Mouse (Mus musculus) C2C12 (cell line): ENCODE results near the gene Camta2. TPM values are rescaled to one million over a fixed set of nuclear protein-coding genes. Genes with fewer than 3 reads are reported as not detected.

Experiments
- H3K27me3 ChIP-seq: one replicate; pipeline ENCODE4 v1.6.1; 2011; ENCODE audit not compliant: control insufficient read depth, insufficient read depth, insufficient read length
- H3K36me3 ChIP-seq: one replicate; pipeline ENCODE4 v1.6.1; 2011; ENCODE audit not compliant: control insufficient read depth, insufficient read depth
- H3K4me3 ChIP-seq: one replicate; pipeline ENCODE4 v1.5.1; 2011; ENCODE audit warnings: mild to moderate bottlenecking, control low read depth; ENCODE audit not compliant: poor library complexity, insufficient read depth, severe bottlenecking
- H3K79me2 ChIP-seq: one replicate; pipeline ENCODE4 v1.6.1; 2011; ENCODE audit not compliant: control insufficient read depth, insufficient read depth
- H3K79me3 ChIP-seq: one replicate; pipeline ENCODE4 v1.6.1; 2011; ENCODE audit warnings: low read depth, control low read depth
- H3ac ChIP-seq: one replicate; pipeline ENCODE3; 2011; ENCODE audit warnings: low read depth; ENCODE audit not compliant: control insufficient read depth, insufficient read length
- CEBPB ChIP-seq: IDR thresholded peaks from one replicate; pipeline ENCODE4 v1.6.1; 2011; ENCODE audit warnings: low read depth, mild to moderate bottlenecking, control low read depth, moderate library complexity
- CTCF ChIP-seq: IDR thresholded peaks from one replicate; pipeline ENCODE4 v1.5.1; 2011; ENCODE audit not compliant: control insufficient read depth, insufficient read depth, insufficient read length
- FOSL1 ChIP-seq: IDR thresholded peaks from one replicate; pipeline ENCODE4 v1.8.0; 2011; ENCODE audit warnings: mild to moderate bottlenecking, low read length; ENCODE audit not compliant: poor library complexity, insufficient read depth, severe bottlenecking
- MAX ChIP-seq: IDR thresholded peaks from one replicate; pipeline ENCODE4 v1.6.1; 2011; ENCODE audit warnings: mild to moderate bottlenecking, control low read depth
- MYOD1 ChIP-seq: IDR thresholded peaks from one replicate; pipeline ENCODE4 v1.6.1; 2011; ENCODE audit warnings: low read depth; ENCODE audit not compliant: control insufficient read depth, insufficient read length
- MYOG ChIP-seq: IDR thresholded peaks from one replicate; pipeline ENCODE4 v1.6.1; 2011; ENCODE audit not compliant: control insufficient read depth, insufficient read length; ENCODE audit errors: extremely low read depth
- USF1 ChIP-seq: IDR thresholded peaks from one replicate; pipeline ENCODE4 v1.6.1; 2011; ENCODE audit warnings: low read depth, mild to moderate bottlenecking, control low read depth, moderate library complexity
- polyA plus RNA-seq: library from polyadenylated mRNA; unstranded; fragments of >200 nt; fragmentation: generic; extraction: Trizol; gene quantifications from one replicate; pipeline ENCODE4 v1.2.1, GENCODE M21; 2012; ENCODE audit warnings: missing spikeins

Camta2 gene
- polyA plus RNA-seq, 1 experiment = 9.0 TPM

DNA sequence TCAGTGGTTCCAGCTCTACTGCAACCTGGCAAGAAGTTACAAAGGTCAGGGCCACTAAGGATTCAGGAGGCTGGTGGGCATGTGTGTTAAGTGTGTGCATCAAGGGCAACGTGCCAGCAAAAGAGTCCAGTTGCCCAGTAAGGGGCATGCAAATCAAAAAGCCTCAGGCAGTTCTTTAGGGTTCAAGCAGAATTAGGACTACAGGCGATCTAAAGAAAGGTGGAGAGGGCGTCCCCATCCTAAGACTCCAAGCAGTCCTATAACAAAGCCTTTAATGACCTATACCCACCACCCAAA, 41.7 kb downstream of the Camta2 start:
- Histone ChIP-seq H3K36me3 (peaks cover 57% of the 10 kb centered on the region), H3K79me2 (peaks cover 63% of the 10 kb centered on the region), H3K27me3 (no peaks in the 10 kb centered on the region), H3K79me3 (peaks cover 31% of the 10 kb centered on the region), H3ac (peak overlapping the region; percentile 94), H3K4me3 (peak overlapping the region; percentile 92)
- TF ChIP-seq MAX (no peak), MYOD1 (no peak), CTCF (no peak), USF1 (no peak), FOSL1 (no peak), CEBPB (no peak)

DNA sequence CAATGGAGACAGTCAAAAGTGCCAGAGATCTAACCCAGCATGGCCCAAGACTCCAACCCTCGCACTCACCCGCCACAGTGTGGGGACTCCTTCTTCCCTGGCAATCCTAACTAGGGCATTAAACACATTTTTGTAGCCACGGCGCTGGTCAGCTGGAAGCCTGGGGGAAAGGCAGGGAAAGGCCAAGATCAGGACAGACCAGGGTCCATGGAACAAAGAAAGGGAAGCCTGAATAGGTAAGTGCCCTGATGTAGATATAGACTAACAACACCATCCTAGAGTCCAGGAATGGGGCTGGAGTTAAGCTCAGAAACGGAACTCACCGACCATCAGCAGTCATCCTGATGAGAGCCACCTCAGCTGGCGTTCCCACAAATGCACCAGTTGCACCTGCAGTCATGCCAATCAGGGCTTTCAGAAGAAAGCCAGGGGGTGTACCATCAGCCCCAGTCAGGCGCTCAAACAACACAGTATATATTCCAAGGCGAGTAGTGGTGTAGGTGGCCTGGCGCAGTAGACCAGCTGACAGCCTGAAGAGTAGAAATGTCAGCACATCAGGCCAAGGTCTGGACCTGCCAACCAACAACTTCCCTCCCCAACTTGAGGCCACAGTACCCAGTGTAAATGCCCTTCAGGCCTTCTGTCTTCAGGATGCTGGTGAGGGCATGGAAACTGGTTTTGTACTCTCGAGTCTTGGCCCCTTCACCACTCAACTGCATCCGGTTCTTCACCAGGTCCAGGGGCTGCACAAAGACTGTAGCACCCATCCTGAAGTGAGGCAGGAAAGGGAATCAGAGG, 42.2 kb downstream of the Camta2 start:
- H3K27me3 ChIP-seq = no peaks in the 10 kb centered on the region
- peak overlapping the region; percentile 92 for H3K4me3 ChIP-seq
- TF ChIP-seq MYOD1 (no peak), CTCF (no peak), CEBPB (no peak), MYOG (no peak), USF1 (no peak), FOSL1 (no peak), MAX (no peak)
- peaks cover 58% of the 10 kb centered on the region for H3K79me2 ChIP-seq
- H3K36me3 ChIP-seq = peaks cover 52% of the 10 kb centered on the region
- peaks cover 26% of the 10 kb centered on the region for H3K79me3 ChIP-seq
- H3ac ChIP-seq = peak overlapping the region; percentile 94

GRCm38 (mm10) chr11:70644564-70645103, 43.3 kb downstream of the Camta2 start:
- TF ChIP-seq MYOD1 (no peak), MYOG (no peak), USF1 (no peak), CTCF (no peak), CEBPB (no peak), MAX (no peak), FOSL1 (no peak)
- Histone ChIP-seq H3K79me3 (peaks cover 16% of the 10 kb centered on the region), H3K4me3 (no peak overlapping the region), H3K36me3 (peaks cover 41% of the 10 kb centered on the region), H3K27me3 (no peaks in the 10 kb centered on the region), H3K79me2 (peaks cover 48% of the 10 kb centered on the region), H3ac (no peak overlapping the region)

DNA sequence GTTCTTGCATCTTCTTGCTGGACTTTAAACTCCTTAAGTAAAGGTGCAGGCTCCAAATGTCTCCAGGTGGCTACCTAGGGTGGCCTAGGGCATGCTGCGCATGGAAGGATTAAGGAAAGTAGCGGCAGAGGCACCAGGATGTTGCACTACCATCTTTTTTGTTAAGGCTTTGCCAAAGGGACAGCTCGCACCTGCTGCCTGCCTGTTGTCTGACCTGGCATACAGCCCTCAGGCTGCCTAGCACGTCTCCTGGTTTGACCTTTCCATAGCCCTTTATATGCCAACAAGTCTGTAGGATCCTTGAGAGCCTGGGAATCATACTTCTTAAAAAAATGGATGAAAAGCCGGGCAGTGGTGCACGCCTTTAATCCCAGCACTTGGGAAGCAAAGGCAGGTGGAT, 44.9 kb downstream of the Camta2 start:
- Histone ChIP-seq H3K79me2 (peaks cover 32% of the 10 kb centered on the region), H3K36me3 (peaks cover 25% of the 10 kb centered on the region), H3K4me3 (no peak overlapping the region), H3K79me3 (peaks cover 11% of the 10 kb centered on the region), H3ac (no peak overlapping the region), H3K27me3 (no peaks in the 10 kb centered on the region)
- TF ChIP-seq MYOD1 (no peak), USF1 (no peak), FOSL1 (no peak), CTCF (no peak)

- peaks cover 21% of the 10 kb centered on the region for H3K79me2 ChIP-seq
- H3K27me3 ChIP-seq = no peaks in the 10 kb centered on the region
- no peak for TF ChIP-seq CEBPB
- TF ChIP-seq MYOG = no peak
- no peak for TF ChIP-seq USF1
- peaks cover 8% of the 10 kb centered on the region for H3K79me3 ChIP-seq
- no peak overlapping the region for H3ac ChIP-seq
- H3K4me3 ChIP-seq = no peak overlapping the region
- H3K36me3 ChIP-seq = peaks cover 23% of the 10 kb centered on the region
These were observed 46.7 kb downstream of the Camta2 start for GRCm38 (mm10) chr11:70641241-70641640.

- Histone ChIP-seq H3ac (no peak overlapping the region), H3K27me3 (no peaks in the 10 kb centered on the region), H3K4me3 (no peak overlapping the region), H3K79me2 (peaks cover 8% of the 10 kb centered on the region), H3K79me3 (no peaks in the 10 kb centered on the region), H3K36me3 (peaks cover 18% of the 10 kb centered on the region)
- TF ChIP-seq FOSL1 (no peak), USF1 (no peak), MAX (no peak), MYOD1 (no peak), CEBPB (no peak), CTCF (no peak), MYOG (no peak)
These were observed 47.9 kb downstream of the Camta2 start for GRCm38 (mm10) chr11:70639976-70640375.
